Mouse (Mus musculus) large intestine, adult 2 months (tissue): ENCODE data around the gene Gm17606. TPM values are rescaled to one million over a fixed set of nuclear protein-coding genes. Genes with fewer than 3 reads are reported as not detected.

ENCODE experiments used
- polyA plus RNA-seq: library from polyadenylated mRNA; depleted of rRNA; stranded (reverse); fragments of >200 nt; gene quantifications from 2 replicates; pipeline ENCODE4 v1.2.3, GENCODE M21; 2012; rRNA removed

The Gm17606 gene
- polyA plus RNA-seq, 1 experiment = not detected

Other genes starting within 250 kb of the Gm17606 start
- 211 and 290 TPM in 2 replicates for gene Slc7a7, start 223.2 kb upstream of the Gm17606 start, polyA plus RNA-seq
- 315 and 345 TPM in 2 replicates for gene Mrpl52, start 214.0 kb upstream of the Gm17606 start, polyA plus RNA-seq
- gene Mmp14, start 209.3 kb upstream of the Gm17606 start, polyA plus RNA-seq = 37.7 and 47.3 TPM in 2 replicates
- 192 and 196 TPM in 2 replicates for gene Lrp10, start 176.8 kb upstream of the Gm17606 start, polyA plus RNA-seq
- 0.07 and 0.19 TPM in 2 replicates for gene Rem2, start 164.9 kb upstream of the Gm17606 start, polyA plus RNA-seq
- 26.1 and 31.1 TPM in 2 replicates for gene Prmt5, start 123.4 kb upstream of the Gm17606 start, polyA plus RNA-seq
- 17.0 and 18.3 TPM in 2 replicates for gene Haus4, start 86.3 kb upstream of the Gm17606 start, polyA plus RNA-seq
- 3.4 and 3.5 TPM in 2 replicates for gene Ajuba, start 63.4 kb upstream of the Gm17606 start, polyA plus RNA-seq
- 5.5 and 6.9 TPM in 2 replicates for gene 4931414P19Rik, start 35.0 kb upstream of the Gm17606 start, polyA plus RNA-seq
- gene Psmb5, start 22.9 kb upstream of the Gm17606 start, polyA plus RNA-seq = 182 and 183 TPM in 2 replicates
- not detected in 2 replicates for gene Psmb11, start 19.5 kb upstream of the Gm17606 start, polyA plus RNA-seq
- gene Cdh24, start 412 bp downstream of the Gm17606 start, polyA plus RNA-seq = 3.2 and 4.4 TPM in 2 replicates
- 59.2 and 60.6 TPM in 2 replicates for gene 1700123O20Rik, start 45.3 kb downstream of the Gm17606 start, polyA plus RNA-seq
- gene Acin1, start 46.0 kb downstream of the Gm17606 start, polyA plus RNA-seq = 62.6 and 82.5 TPM in 2 replicates
- 0.05 TPM in 1 of 2 replicates, not detected in the other for gene Gm29776, start 57.9 kb downstream of the Gm17606 start, polyA plus RNA-seq
- 0.35 and 1.3 TPM in 2 replicates for gene Cebpe, start 71.2 kb downstream of the Gm17606 start, polyA plus RNA-seq
- 36.1 and 135 TPM in 2 replicates for gene Slc7a8, start 141.0 kb downstream of the Gm17606 start, polyA plus RNA-seq
- gene Rnf212b, start 173.2 kb downstream of the Gm17606 start, polyA plus RNA-seq = not detected in 2 replicates
- 2.5 and 3.4 TPM in 2 replicates for gene Homez, start 230.0 kb downstream of the Gm17606 start, polyA plus RNA-seq
- 9.1 and 11.2 TPM in 2 replicates for gene Ppp1r3e, start 236.6 kb downstream of the Gm17606 start, polyA plus RNA-seq
- gene Bcl2l2, start 242.4 kb downstream of the Gm17606 start, polyA plus RNA-seq = 31.6 and 48.3 TPM in 2 replicates
- gene Gm20521, start 242.5 kb downstream of the Gm17606 start, polyA plus RNA-seq = 0.74 TPM in 1 of 2 replicates, not detected in the other